Mouse (Mus musculus): ENCODE results near the gene Kif2c. TPM values are rescaled to one million over a fixed set of nuclear protein-coding genes. Genes with fewer than 3 reads are reported as not detected.
A peak's percentile ranks its signal among the peaks of the same experiment; 100 is the strongest.

The Kif2c gene
- under 1 TPM; 0.36 to 0.40 TPM for total RNA-seq (2021)
- long read RNA-seq, experiment 1: 0 reads
- long read RNA-seq, experiment 2: 0 reads

- peak; percentile 84 for DNase-seq
Observed at GRCm38 (mm10) chr4:117181863-117182758, at the start of gene Kif2c. TSS of gene Kif2c (minus strand) at chr4:117182639.

- DNase-seq: no peak
Observed at GRCm38 (mm10) chr4:117231208-117231607, 48.8 kb upstream of the Kif2c start.

GRCm38 (mm10) chr4:117230331-117230730 lies 47.9 kb upstream of the Kif2c start:
- DNase-seq: no peak

- no peak for DNase-seq
Observed at GRCm38 (mm10) chr4:117229590-117229989, 47.2 kb upstream of the Kif2c start.

GRCm38 (mm10) chr4:117225250-117225649 lies 42.8 kb upstream of the Kif2c start:
- DNase-seq: no peak

GRCm38 (mm10) chr4:117224122-117224521 lies 41.7 kb upstream of the Kif2c start:
- no peak for DNase-seq

GRCm38 (mm10) chr4:117223001-117223400 lies 40.6 kb upstream of the Kif2c start:
- no peak for DNase-seq

GRCm38 (mm10) chr4:117221836-117222235 lies 39.4 kb upstream of the Kif2c start:
- no peak for DNase-seq

- DNase-seq: no peak
Observed at GRCm38 (mm10) chr4:117220741-117221515, 38.5 kb upstream of the Kif2c start.

- DNase-seq: no peak
Observed at GRCm38 (mm10) chr4:117218517-117219219, 36.2 kb upstream of the Kif2c start.

GRCm38 (mm10) chr4:117217029-117217428 lies 34.6 kb upstream of the Kif2c start:
- DNase-seq: no peak

GRCm38 (mm10) chr4:117214250-117214649 lies 31.8 kb upstream of the Kif2c start:
- no peak for DNase-seq

GRCm38 (mm10) chr4:117210147-117211074 lies 28.0 kb upstream of the Kif2c start:
- DNase-seq: peak; percentile 52

GRCm38 (mm10) chr4:117209592-117209991 lies 27.2 kb upstream of the Kif2c start:
- DNase-seq: no peak

GRCm38 (mm10) chr4:117202992-117203354 lies 20.5 kb upstream of the Kif2c start:
- DNase-seq: no peak

- no peak for DNase-seq
Observed at GRCm38 (mm10) chr4:117202046-117202991, 19.9 kb upstream of the Kif2c start.

GRCm38 (mm10) chr4:117191804-117192203 lies 9.4 kb upstream of the Kif2c start:
- no peak for DNase-seq

- no peak for DNase-seq
Observed at GRCm38 (mm10) chr4:117190660-117191059, 8.2 kb upstream of the Kif2c start.

- DNase-seq: no peak
Observed at GRCm38 (mm10) chr4:117189856-117190543, 7.6 kb upstream of the Kif2c start.

All from gastrocnemius, postnatal 25 days (tissue).